Mouse (Mus musculus): ENCODE measurements around the gene Gm17018.

Gm17018 gene

DNA sequence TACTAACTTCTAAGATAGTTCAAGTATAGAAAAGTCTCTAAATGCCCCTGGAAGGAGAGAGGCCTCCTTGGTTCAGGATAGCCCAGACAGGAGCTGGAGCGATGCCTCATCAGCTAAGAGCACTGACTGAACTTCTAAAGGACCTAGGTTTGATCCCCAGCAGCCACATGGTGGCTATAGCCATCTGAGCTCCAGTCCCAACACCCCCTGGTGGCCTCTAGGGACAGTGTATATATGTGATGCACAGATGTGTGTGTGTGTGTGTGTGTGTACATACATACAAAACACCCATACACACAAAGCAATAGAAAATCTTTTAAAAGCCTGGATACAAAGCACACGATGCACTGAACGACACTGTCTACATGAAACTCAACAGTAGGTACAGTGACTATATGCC lies 68.8 kb downstream of the Gm17018 start:
- DNase-seq: peak; percentile 45

Data from kidney, postnatal 10 days (tissue).